10 mouse cellular contexts compared by ENCODE assay signal in the genomic region with DNA sequence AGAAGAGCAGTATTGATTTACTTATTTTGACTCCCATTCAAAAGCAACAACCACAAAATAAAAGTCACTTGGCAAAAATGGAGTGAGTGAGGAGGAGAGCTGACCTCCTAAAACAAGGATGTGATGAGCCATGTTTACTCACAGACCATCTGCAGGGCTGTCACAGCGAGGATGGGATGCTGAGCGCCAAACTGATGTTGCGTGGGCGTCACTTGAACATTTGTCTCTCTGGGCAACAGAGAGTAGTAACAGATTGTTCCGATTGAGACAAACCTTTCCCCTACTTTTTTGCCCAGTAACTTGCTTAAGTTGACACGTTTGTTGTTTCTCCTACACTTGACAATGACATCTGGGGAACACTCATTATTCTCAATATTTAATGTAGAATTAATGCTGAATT.
DNase-seq lines count a peak whose midpoint lies in the region; ATAC-seq lines count a peak whose summit lies in the region.
"Had no signal": no experiment of that assay in that cellular context is flagged by ENCODE, and none has a peak within 500 bp of the region (broad histone marks: within the 10 kb centered on the region; RNA-seq: fewer than 3 reads in every experiment).

No protein-coding gene starts in this region.

- WGBS in midbrain, embryonic 16.5 days, result 77% methylated on average over 6 of the region's 6 CpGs

- no peak overlapping the region for H3K4me3 ChIP-seq in midbrain, embryonic 16.5 days (ENCODE audit: low read depth, low read length)
- H3K4me3 ChIP-seq: embryonic facial prominence, embryonic 15.5 days had no signal

- no peak for ATAC-seq in midbrain, embryonic 16.5 days
- ATAC-seq: Patski had no signal

- H3K9me3 ChIP-seq in midbrain, embryonic 16.5 days (replicated peaks; ENCODE audit: control insufficient read depth, low read length, poor library complexity, severe bottlenecking), result no peaks in the 10 kb centered on the region
- H3K9me3 ChIP-seq: embryonic facial prominence, embryonic 15.5 days had no signal

- no peaks in the 10 kb centered on the region for H3K36me3 ChIP-seq in midbrain, embryonic 16.5 days (ENCODE audit: control insufficient read depth, insufficient read depth, low read length)
- H3K36me3 ChIP-seq: embryonic facial prominence, embryonic 15.5 days had no signal

- H3K27me3 ChIP-seq in midbrain, embryonic 16.5 days (ENCODE audit: control insufficient read depth, insufficient read depth, low read depth, low read length), result no peaks in the 10 kb centered on the region
- H3K27me3 ChIP-seq: embryonic facial prominence, embryonic 15.5 days; Patski had no signal

- DNase-seq in urinary bladder, postnatal 36 days (ENCODE audit: low spot score in 2 of 2), result peak; percentile 17 to 25
- no peak for DNase-seq in urinary bladder, postnatal 25 days (ENCODE audit: low spot score)
- DNase-seq in gastrocnemius, postnatal 25 days, result peak; percentile 62
- DNase-seq in left cerebral cortex, adult 9 months (ENCODE audit: low spot score in 2 of 2), result peak; percentile 49 to 80
- DNase-seq in cerebellum, adult 11-12 months, result no peak
- DNase-seq in embryo, embryonic 9.5 days (ENCODE audit: extremely low spot score), result no peak

- H3K4me2 ChIP-seq in midbrain, embryonic 16.5 days (ENCODE audit: low read length), result no peak overlapping the region
- H3K4me2 ChIP-seq: embryonic facial prominence, embryonic 15.5 days had no signal

- no peak overlapping the region for H3K27ac ChIP-seq in midbrain, embryonic 16.5 days (ENCODE audit: low read length)
- H3K27ac ChIP-seq: embryonic facial prominence, embryonic 15.5 days; macrophage had no signal

- no peaks in the 10 kb centered on the region for H3K4me1 ChIP-seq in midbrain, embryonic 16.5 days (ENCODE audit: control insufficient read depth, insufficient read depth, low read length)

- H3K9ac ChIP-seq in midbrain, embryonic 16.5 days (ENCODE audit: low read depth, low read length), result no peak overlapping the region
- H3K9ac ChIP-seq: embryonic facial prominence, embryonic 15.5 days had no signal

Comparison
In these comparisons a context has a peak if more than half of its experiments do, and no peak if none do; other contexts are left out.
1. DNase-seq: peak in urinary bladder, postnatal 36 days (2 of 2), gastrocnemius, postnatal 25 days (single experiment) and left cerebral cortex, adult 9 months (2 of 2); none in urinary bladder, postnatal 25 days (single experiment), cerebellum, adult 11-12 months (single experiment) and embryo, embryonic 9.5 days (single experiment).